Mouse (Mus musculus): ENCODE results near the gene Ralgapa1. TPM values are rescaled to one million over a fixed set of nuclear protein-coding genes. Genes with fewer than 3 reads are reported as not detected.
"Not testable (repeated sequence)": the region's sequence is repeated elsewhere in the genome, so short reads cannot be mapped to it uniquely, and the experiment has no call there.

The Ralgapa1 gene
- total RNA-seq, 2 experiments from 2014 or later, result 42.6 to 44.6 TPM

- DNase-seq (ENCODE audit: low spot score in 2 of 2), result peak; percentile 65 to 75
These were observed 221.1 kb downstream of the Ralgapa1 start for GRCm38 (mm10) chr12:55599639-55600502.

- peak in 1 of 2 experiments; percentile 28 for DNase-seq (ENCODE audit: low spot score in 2 of 2)
These were observed 221.9 kb downstream of the Ralgapa1 start, which contains the start of gene Insm2 for GRCm38 (mm10) chr12:55598887-55599561. Gene Insm2, plus strand, starts transcription at chr12:55599427.

- DNase-seq (ENCODE audit: low spot score in 2 of 2), result no peak
These were observed 222.5 kb downstream of the Ralgapa1 start for GRCm38 (mm10) chr12:55598537-55598886.

GRCm38 (mm10) chr12:55586936-55587335 lies 234.0 kb downstream of the Ralgapa1 start:
- DNase-seq (ENCODE audit: low spot score in 2 of 2), result not testable (repeated sequence)

GRCm38 (mm10) chr12:55573794-55574193 lies 247.2 kb downstream of the Ralgapa1 start:
- DNase-seq (ENCODE audit: low spot score in 2 of 2), result no peak

- DNase-seq (ENCODE audit: low spot score in 2 of 2), result no peak
These were observed 247.9 kb downstream of the Ralgapa1 start for GRCm38 (mm10) chr12:55573089-55573488.

GRCm38 (mm10) chr12:55571661-55572060 lies 249.3 kb downstream of the Ralgapa1 start:
- no peak for DNase-seq (ENCODE audit: low spot score in 2 of 2)

- DNase-seq (ENCODE audit: low spot score in 2 of 2), result no peak
These were observed 249.8 kb downstream of the Ralgapa1 start for GRCm38 (mm10) chr12:55571181-55571580.

GRCm38 (mm10) chr12:55570646-55571045 lies 250.3 kb downstream of the Ralgapa1 start:
- no peak for DNase-seq (ENCODE audit: low spot score in 2 of 2)

- DNase-seq (ENCODE audit: low spot score in 2 of 2), result no peak
These were observed 251.3 kb downstream of the Ralgapa1 start for GRCm38 (mm10) chr12:55569676-55570075.

GRCm38 (mm10) chr12:55568466-55568865 lies 252.5 kb downstream of the Ralgapa1 start:
- no peak for DNase-seq (ENCODE audit: low spot score in 2 of 2)

- DNase-seq (ENCODE audit: low spot score in 2 of 2), result no peak
These were observed 254.1 kb downstream of the Ralgapa1 start for GRCm38 (mm10) chr12:55566837-55567236.

GRCm38 (mm10) chr12:55565867-55566266 lies 255.1 kb downstream of the Ralgapa1 start:
- no peak for DNase-seq (ENCODE audit: low spot score in 2 of 2)

- DNase-seq (ENCODE audit: low spot score in 2 of 2), result no peak
These were observed 255.8 kb downstream of the Ralgapa1 start, which contains the start of gene Aldoart2 for GRCm38 (mm10) chr12:55565206-55565605. Gene Aldoart2, plus strand, starts transcription at chr12:55565239.

GRCm38 (mm10) chr12:55564187-55564963 lies 256.6 kb downstream of the Ralgapa1 start:
- no peak for DNase-seq (ENCODE audit: low spot score in 2 of 2)

GRCm38 (mm10) chr12:55563742-55564141 lies 257.2 kb downstream of the Ralgapa1 start:
- no peak for DNase-seq (ENCODE audit: low spot score in 2 of 2)

- no peak for DNase-seq (ENCODE audit: low spot score in 2 of 2)
These were observed 260.8 kb downstream of the Ralgapa1 start for GRCm38 (mm10) chr12:55560025-55560690.

GRCm38 (mm10) chr12:55559184-55559855 lies 261.6 kb downstream of the Ralgapa1 start:
- no peak for DNase-seq (ENCODE audit: low spot score in 2 of 2)

- DNase-seq (ENCODE audit: low spot score in 2 of 2), result no peak
These were observed 263.1 kb downstream of the Ralgapa1 start for GRCm38 (mm10) chr12:55557866-55558265.

- not testable (repeated sequence) for DNase-seq (ENCODE audit: low spot score in 2 of 2)
These were observed 266.1 kb downstream of the Ralgapa1 start for GRCm38 (mm10) chr12:55554901-55555300.

Data from gastrocnemius, postnatal 4 days (tissue).